Mouse (Mus musculus): ENCODE data around the gene Olfr1155.

Gene Olfr1155

GRCm38 (mm10) chr2:87945037-87945436 is at the start of gene Olfr1155:
Olfr1155 (minus strand) TSS chr2:87945137.
- no peak for DNase-seq (ENCODE audit: low spot score)

DNA sequence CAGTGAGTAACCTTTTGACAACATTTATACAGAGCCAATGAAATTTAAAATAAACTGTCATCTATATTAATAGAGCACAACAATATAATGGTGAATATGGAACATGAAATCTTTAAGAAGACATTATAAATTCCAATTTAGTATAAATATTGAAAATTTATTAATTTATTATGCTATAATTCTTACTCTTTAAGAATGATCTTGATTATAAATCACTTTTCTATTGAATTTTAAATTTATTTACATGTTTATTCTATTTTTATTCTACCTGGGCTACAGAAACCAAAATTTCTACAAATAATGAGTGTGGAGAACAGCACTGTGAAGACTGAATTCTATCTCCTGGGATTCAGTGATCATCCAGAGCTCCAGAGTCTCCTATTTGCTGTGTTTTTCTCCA is 44.9 kb upstream of the Olfr1155 start, which contains the start of gene Olfr1158:
Olfr1158 (plus strand) TSS at position 301 of the 400 bp plus-strand sequence.
- DNase-seq (ENCODE audit: low spot score) = no peak

GRCm38 (mm10) chr2:87974563-87974962 is 29.6 kb upstream of the Olfr1155 start, which contains the start of gene Olfr74:
Olfr74 (minus strand) TSS chr2:87974663.
- DNase-seq (ENCODE audit: low spot score) = no peak

DNA sequence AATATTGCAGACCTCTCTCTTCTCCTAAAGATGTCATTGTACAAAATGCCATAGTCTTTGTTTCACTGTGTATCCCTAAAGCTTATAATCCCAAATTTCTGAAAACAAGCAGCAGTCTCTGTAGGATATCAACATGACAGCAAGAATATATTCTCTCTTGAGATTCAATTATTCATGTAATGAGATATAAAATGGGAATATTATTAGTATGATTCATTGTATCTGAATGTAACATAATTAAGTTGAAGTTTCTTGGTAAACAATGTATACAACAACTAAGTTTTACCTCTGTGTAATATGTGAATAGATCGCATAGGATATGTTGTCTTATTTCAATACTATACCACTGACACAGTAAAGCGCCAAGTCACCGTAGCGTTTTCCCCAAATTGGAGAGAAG is 23.3 kb upstream of the Olfr1155 start, which contains the start of gene Olfr1157:
Olfr1157 (minus strand) TSS at position 101 of the 400 bp plus-strand sequence.
- DNase-seq (ENCODE audit: low spot score) = no peak

- DNase-seq (ENCODE audit: low spot score) = no peak
Measured at GRCm38 (mm10) chr2:87953000-87953399, 8.1 kb upstream of the Olfr1155 start, which contains the start of gene Olfr1156. Olfr1156 (minus strand) TSS chr2:87953100.

- no peak for DNase-seq (ENCODE audit: low spot score)
Measured at GRCm38 (mm10) chr2:87905066-87905465, 39.9 kb downstream of the Olfr1155 start, which contains the start of gene Olfr1154. Olfr1154 (minus strand) TSS chr2:87905166.

GRCm38 (mm10) chr2:87894662-87895061 is 50.3 kb downstream of the Olfr1155 start, which contains the start of gene Olfr1153:
Olfr1153 (plus strand) TSS chr2:87894962.
- DNase-seq (ENCODE audit: low spot score) = no peak

Data from left cerebral cortex, adult 11 months (tissue).